Mouse (Mus musculus) forebrain, postnatal 0 days (tissue): Measurements from ENCODE around the gene Nos1. TPM values are rescaled to one million over a fixed set of nuclear protein-coding genes. Genes with fewer than 3 reads are reported as not detected.

Experiments
- ATAC-seq: fragments of 200-750 bp; cut with Nextera tagmentation; 2 replicates; pipeline ENCODE4 v1.8.0; 2017; ENCODE audit warnings: mild to moderate bottlenecking, moderate library complexity
- DNase-seq: peaks from one replicate; pipeline ENCODE4 v3.0.0-alpha.2; 2015
- H3K27ac ChIP-seq: fragments of 300-500 bp; sonication (generic); 2 replicates; pipeline ENCODE4 v1.5.1; 2014; ENCODE audit warnings: low read depth, mild to moderate bottlenecking, antibody characterized with exemption, low read length, moderate library complexity, mixed read lengths
- H3K27me3 ChIP-seq: fragments of 300-500 bp; sonication (generic); 2 replicates; pipeline ENCODE4 v1.6.1; 2014; ENCODE audit warnings: mild to moderate bottlenecking, low read length, mixed read lengths; ENCODE audit not compliant: insufficient read depth
- H3K36me3 ChIP-seq: fragments of 300-500 bp; sonication (generic); 2 replicates; pipeline ENCODE4 v1.6.1; 2014; ENCODE audit warnings: mild to moderate bottlenecking, moderate library complexity; ENCODE audit not compliant: insufficient read depth
- H3K4me1 ChIP-seq: fragments of 300-500 bp; sonication (generic); 2 replicates; pipeline ENCODE4 v1.6.1; 2014; ENCODE audit warnings: antibody characterized with exemption; ENCODE audit not compliant: insufficient read depth
- H3K4me2 ChIP-seq: fragments of 300-500 bp; sonication (generic); 2 replicates; pipeline ENCODE4 v1.6.1; 2014; ENCODE audit warnings: low read depth, mild to moderate bottlenecking, moderate library complexity
- H3K4me3 ChIP-seq: fragments of 300-500 bp; sonication (generic); 2 replicates; pipeline ENCODE4 v1.5.1; 2014; ENCODE audit warnings: low read depth, low read length, mixed read lengths
- H3K9ac ChIP-seq: fragments of 300-500 bp; sonication (generic); 2 replicates; pipeline ENCODE4 v1.6.1; 2014; ENCODE audit warnings: mild to moderate bottlenecking
- H3K9me3 ChIP-seq: fragments of 300-500 bp; sonication (generic); 2 replicates; pipeline ENCODE4 v1.6.1; 2016; ENCODE audit warnings: low read length
- CTCF ChIP-seq: sonication (generic); IDR thresholded peaks from 2 replicates; pipeline ENCODE4 v1.5.1; 2016; ENCODE audit warnings: antibody characterized with exemption, control low read depth, low read depth
- WGBS: fragments of 180-500 bp; shearing (Covaris S2); extraction: QIAGEN DNeasy Blood & Tissue Kit; methylation state at CpG from one replicate; pipeline ENCODE4 v1.1.7; 2014; 5-methylcytosine and 5-hydroxymethylcytosine counted together
- polyA plus RNA-seq: library from polyadenylated mRNA; unstranded; fragments of >200 nt; fragmentation: Nextera tagmentation; extraction: Ambion mirVana; gene quantifications from 2 replicates; pipeline ENCODE4 v1.2.1, GENCODE M21; 2015
- total RNA-seq: library from RNA; depleted of rRNA; stranded (reverse); fragments of >200 nt; gene quantifications from 2 replicates; pipeline ENCODE4 v1.2.3, GENCODE M21; 2014

The Nos1 gene
- total and polyA plus RNA-seq, 2 experiments from 2014 or later = 4.1 to 16.9 TPM

DNA sequence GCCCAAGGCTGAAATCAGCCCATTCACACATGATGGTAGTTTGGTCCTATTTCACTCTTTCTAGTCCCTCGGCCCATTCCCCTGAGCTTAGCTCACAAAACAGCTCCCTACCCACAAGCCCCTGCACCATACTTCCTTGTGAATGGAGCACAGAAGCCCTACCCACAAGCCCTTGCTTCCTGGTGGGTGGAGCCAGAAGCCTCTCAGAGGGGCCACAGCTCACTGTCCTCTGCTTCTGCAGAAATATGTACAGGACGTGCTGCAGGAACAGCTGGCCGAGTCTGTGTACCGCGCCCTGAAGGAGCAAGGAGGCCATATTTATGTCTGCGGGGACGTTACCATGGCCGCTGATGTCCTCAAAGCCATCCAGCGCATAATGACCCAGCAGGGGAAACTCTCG, 168.6 kb downstream of the Nos1 start:
- H3K27ac ChIP-seq = no peak overlapping the region
- DNase-seq = no peak
- no peaks in the 10 kb centered on the region for H3K27me3 ChIP-seq
- no peaks in the 10 kb centered on the region for H3K4me1 ChIP-seq
- no peak overlapping the region for H3K4me3 ChIP-seq
- H3K36me3 ChIP-seq = no peaks in the 10 kb centered on the region
- no peak for TF ChIP-seq CTCF
- no peak for ATAC-seq
- H3K4me2 ChIP-seq = no peak overlapping the region
- 82% methylated on average over 10 of the region's 10 CpGs for WGBS
- H3K9me3 ChIP-seq = no peaks in the 10 kb centered on the region
- no peak overlapping the region for H3K9ac ChIP-seq

DNA sequence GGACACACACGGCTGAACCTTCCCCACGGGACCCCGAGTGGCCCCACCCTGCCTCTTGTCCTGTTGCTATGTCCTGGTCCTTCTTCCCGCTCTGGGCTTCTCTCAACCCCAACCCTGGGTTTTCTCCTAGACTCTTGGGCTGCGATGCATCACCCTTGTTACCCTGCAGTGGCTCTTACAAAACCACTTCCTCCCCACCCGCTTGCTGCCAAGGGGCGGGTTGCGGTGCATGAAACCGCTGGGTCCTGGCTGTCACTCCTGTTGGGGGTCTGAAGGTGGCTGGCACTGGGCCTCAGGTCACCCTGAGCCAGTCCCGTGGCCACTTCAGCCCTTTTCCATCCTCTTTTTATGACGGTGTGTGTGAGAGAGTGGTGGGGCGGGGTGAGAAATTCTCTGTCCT, 173.1 kb downstream of the Nos1 start:
- DNase-seq (no peak), ATAC-seq (no peak)
- H3K9me3 ChIP-seq = no peaks in the 10 kb centered on the region
- TF ChIP-seq CTCF = no peak
- H3K27ac ChIP-seq = no peak overlapping the region
- no peaks in the 10 kb centered on the region for H3K27me3 ChIP-seq
- H3K4me2 ChIP-seq = no peak overlapping the region
- WGBS = 86% methylated on average over 12 of the region's 12 CpGs
- no peaks in the 10 kb centered on the region for H3K4me1 ChIP-seq
- H3K36me3 ChIP-seq = no peaks in the 10 kb centered on the region
- no peak overlapping the region for H3K9ac ChIP-seq
- no peak overlapping the region for H3K4me3 ChIP-seq

DNA sequence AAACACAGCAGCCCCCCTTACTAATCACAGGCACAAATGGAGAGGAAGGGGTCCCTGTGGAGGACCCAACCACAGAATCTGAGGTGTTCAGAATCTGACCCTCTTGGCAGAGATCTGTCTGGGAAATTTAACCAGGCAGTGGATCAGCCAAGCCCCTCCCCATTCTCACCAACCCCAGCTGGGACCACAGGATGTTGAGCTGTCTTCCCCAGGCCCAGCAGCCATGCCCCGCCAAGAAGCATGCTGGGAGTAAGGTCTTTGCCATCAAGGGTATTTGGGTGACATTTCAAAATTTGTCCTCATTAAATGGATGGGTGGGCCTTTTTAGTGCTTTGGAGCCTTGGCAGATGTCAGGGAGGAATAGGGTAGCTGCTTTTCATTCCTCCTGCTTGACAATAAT, 173.6 kb downstream of the Nos1 start:
- Histone ChIP-seq H3K27me3 (no peaks in the 10 kb centered on the region), H3K4me2 (no peak overlapping the region), H3K4me1 (no peaks in the 10 kb centered on the region), H3K27ac (no peak overlapping the region), H3K36me3 (no peaks in the 10 kb centered on the region), H3K4me3 (no peak overlapping the region), H3K9ac (no peak overlapping the region), H3K9me3 (no peaks in the 10 kb centered on the region)
- ATAC-seq (no peak), DNase-seq (no peak)
- WGBS = 70% methylated on average over 1 of the region's 1 CpGs
- no peak for TF ChIP-seq CTCF

DNA sequence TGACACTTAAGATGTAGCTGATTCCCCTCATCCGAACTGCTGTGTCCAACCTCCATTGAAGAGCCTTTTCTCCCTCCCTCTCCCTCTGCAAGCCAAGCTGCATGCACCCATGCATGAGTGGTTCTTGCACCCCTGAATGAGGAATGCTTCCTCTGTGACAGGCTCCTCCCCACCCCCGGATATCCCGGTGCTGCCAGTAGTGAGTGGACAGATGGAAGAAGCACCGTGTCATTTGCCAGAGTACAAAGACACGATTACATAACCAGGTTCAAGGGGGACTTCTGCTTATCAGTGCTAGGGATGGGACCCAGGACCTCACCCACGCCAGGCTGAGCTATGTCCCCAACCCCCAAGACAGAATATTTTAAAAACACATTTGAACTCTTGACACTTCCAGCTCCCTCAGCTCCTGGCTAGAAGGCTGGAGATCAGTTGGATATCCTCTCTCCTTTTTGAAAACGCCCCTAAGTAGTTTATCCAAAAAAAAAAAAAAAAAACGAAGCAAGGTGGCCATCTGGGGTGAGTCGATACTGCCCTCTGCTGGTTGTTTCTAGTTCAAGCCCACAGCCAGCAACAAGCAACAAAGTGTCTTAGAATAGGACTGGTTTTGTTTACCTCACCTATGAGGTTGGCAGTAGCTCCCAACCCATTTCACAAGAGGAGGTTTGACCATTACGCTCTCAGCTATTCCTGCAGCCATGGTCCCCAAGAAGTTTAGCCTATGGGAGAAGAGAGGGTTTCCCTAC, 175.0 kb downstream of the Nos1 start:
- Histone ChIP-seq H3K4me2 (no peak overlapping the region), H3K4me1 (no peaks in the 10 kb centered on the region), H3K9me3 (no peaks in the 10 kb centered on the region), H3K36me3 (no peaks in the 10 kb centered on the region), H3K27ac (no peak overlapping the region), H3K9ac (no peak overlapping the region), H3K27me3 (no peaks in the 10 kb centered on the region), H3K4me3 (no peak overlapping the region)
- DNase-seq (peak; percentile 69), ATAC-seq (no peak)
- WGBS = 41% methylated on average over 10 of the region's 10 CpGs
- TF ChIP-seq CTCF = peak; percentile 71

DNA sequence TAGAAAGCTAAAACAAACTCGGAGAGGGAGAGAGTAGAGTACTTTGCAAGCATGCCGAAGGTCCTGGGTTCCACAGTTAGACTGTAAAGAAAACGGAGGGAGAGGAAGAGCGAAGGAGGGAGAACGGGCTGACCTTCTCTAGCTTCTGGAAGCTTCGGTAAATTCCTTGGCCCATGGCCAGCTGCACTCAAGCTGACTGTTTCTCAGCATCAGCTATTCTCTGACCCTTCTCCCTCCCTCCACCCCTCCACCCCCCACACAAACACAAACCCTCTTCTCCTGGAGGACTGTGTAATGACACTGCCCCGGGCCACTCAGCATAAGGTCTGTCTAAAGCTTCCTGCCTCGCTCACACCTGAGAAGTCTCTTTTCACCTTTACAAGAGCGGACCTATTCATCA, 183.9 kb downstream of the Nos1 start:
- Histone ChIP-seq H3K4me3 (no peak overlapping the region), H3K9me3 (no peaks in the 10 kb centered on the region), H3K4me2 (no peak overlapping the region), H3K4me1 (no peaks in the 10 kb centered on the region), H3K27ac (no peak overlapping the region), H3K9ac (no peak overlapping the region), H3K27me3 (no peaks in the 10 kb centered on the region), H3K36me3 (no peaks in the 10 kb centered on the region)
- ATAC-seq (no peak), DNase-seq (no peak)
- TF ChIP-seq CTCF = no peak
- 50% methylated on average over 9 of the region's 9 CpGs for WGBS

DNA sequence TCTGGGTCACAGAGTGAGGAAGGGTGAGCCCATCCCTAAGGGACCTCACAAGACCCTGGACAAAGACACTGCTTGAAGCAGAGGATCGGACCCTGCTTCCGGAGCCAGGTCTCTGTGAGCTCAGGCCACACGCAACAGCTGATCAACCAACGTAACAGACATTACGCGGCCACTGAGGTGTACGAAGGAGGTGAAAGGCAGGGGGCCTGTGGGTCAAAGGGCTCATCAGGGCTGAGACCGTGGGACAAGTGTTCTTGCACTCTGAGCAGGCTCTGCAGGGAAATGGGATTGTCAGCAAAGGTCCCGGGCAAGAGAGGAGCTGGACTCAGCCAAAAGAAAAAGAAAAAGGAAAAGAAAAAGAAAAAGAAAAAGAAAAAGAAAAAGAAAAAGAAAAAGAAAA, 186.1 kb downstream of the Nos1 start:
- H3K9ac ChIP-seq = no peak overlapping the region
- 72% methylated on average over 9 of the region's 9 CpGs for whole genome bisulfite sequencing
- no peak for TF ChIP-seq CTCF
- DNase-seq (no peak), ATAC-seq (no peak)
- H3K27me3 ChIP-seq = no peaks in the 10 kb centered on the region
- H3K4me1 ChIP-seq = no peaks in the 10 kb centered on the region
- no peak overlapping the region for H3K4me2 ChIP-seq
- H3K27ac ChIP-seq = no peak overlapping the region
- no peak overlapping the region for H3K4me3 ChIP-seq
- no peaks in the 10 kb centered on the region for H3K36me3 ChIP-seq
- no peaks in the 10 kb centered on the region for H3K9me3 ChIP-seq

DNA sequence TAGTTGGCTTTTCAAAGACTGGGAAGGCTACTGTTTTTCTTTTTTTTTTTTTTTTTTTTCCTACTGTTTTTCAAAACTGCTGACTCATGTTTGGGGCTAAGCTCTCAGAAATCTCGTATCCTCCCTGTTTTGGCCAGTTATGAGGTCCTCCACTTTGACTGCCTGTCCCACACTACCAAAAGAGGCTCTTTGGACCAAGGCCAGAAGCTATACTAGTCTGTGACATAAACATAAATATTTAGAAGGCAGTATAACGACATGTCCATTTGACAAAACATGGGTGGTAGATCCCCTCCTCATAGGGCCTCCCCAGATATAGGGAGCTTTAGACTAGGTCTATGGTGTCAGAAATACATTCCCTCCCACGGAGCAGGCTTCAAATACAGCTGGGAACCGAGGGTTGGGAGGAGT, 186.8 kb downstream of the Nos1 start:
- Histone ChIP-seq H3K27me3 (no peaks in the 10 kb centered on the region), H3K4me3 (no peak overlapping the region), H3K4me1 (no peaks in the 10 kb centered on the region), H3K36me3 (no peaks in the 10 kb centered on the region), H3K9me3 (no peaks in the 10 kb centered on the region), H3K9ac (no peak overlapping the region), H3K4me2 (no peak overlapping the region), H3K27ac (no peak overlapping the region)
- DNase-seq = no peak
- TF ChIP-seq CTCF = no peak
- ATAC-seq = no peak
- WGBS = 59% methylated on average over 4 of the region's 4 CpGs
